Mouse (Mus musculus) heart, adult 2 months (tissue): ENCODE measurements around the gene Nectin4. TPM values are rescaled to one million over a fixed set of nuclear protein-coding genes. Genes with fewer than 3 reads are reported as not detected.
A peak's percentile ranks its signal among the peaks of the same experiment; 100 is the strongest.

Experiments used
- DNase-seq, 2 experiments: peaks; one replicate each; pipeline ENCODE4 v3.0.0; 2021
- H3K27ac ChIP-seq: fragments of 200-600 bp; 2 replicates; pipeline ENCODE4 v1.8.1; 2022
- H3K27me3 ChIP-seq: fragments of 200-500 bp; 2 replicates; pipeline ENCODE4 v1.6.1; 2012; ENCODE audit warnings: mild to moderate bottlenecking, low read length, inconsistent platforms, mixed read lengths; ENCODE audit not compliant: control insufficient read depth, insufficient read depth
- H3K36me3 ChIP-seq: fragments of 200-500 bp; 2 replicates; pipeline ENCODE4 v1.6.1; 2012; ENCODE audit warnings: low read length, inconsistent platforms; ENCODE audit not compliant: control insufficient read depth, insufficient read depth
- H3K4me1 ChIP-seq: fragments of 200-500 bp; 2 replicates; pipeline ENCODE4 v1.6.1; 2011; ENCODE audit warnings: low read length; ENCODE audit not compliant: control insufficient read depth, insufficient read depth
- H3K4me3 ChIP-seq: fragments of 200-600 bp; 2 replicates; pipeline ENCODE4 v1.8.1; 2022
- H3K79me2 ChIP-seq: fragments of 200-500 bp; replicated peaks from 2 replicates; pipeline ENCODE4 v1.6.1; 2012; ENCODE audit warnings: mild to moderate bottlenecking, inconsistent platforms, low read length, moderate library complexity, mixed read lengths; ENCODE audit not compliant: control insufficient read depth, insufficient read depth
- H3K9ac ChIP-seq: fragments of 200-500 bp; 2 replicates; pipeline ENCODE4 v1.6.1; 2012; ENCODE audit warnings: low read depth, mild to moderate bottlenecking, control low read depth, inconsistent platforms, low read length, mixed read lengths
- CTCF ChIP-seq: fragments of 200-600 bp; IDR thresholded peaks from 2 replicates; pipeline ENCODE4 v1.8.1; 2022; ENCODE audit warnings: antibody characterized with exemption, mild to moderate bottlenecking, moderate library complexity
- EP300 ChIP-seq: fragments of 200-500 bp; IDR thresholded peaks from 2 replicates; pipeline ENCODE4 v1.6.1; 2011; ENCODE audit warnings: low read depth, low read length, control low read depth; ENCODE audit not compliant: insufficient read depth
- POLR2A ChIP-seq: fragments of 200-500 bp; IDR thresholded peaks from 2 replicates; pipeline ENCODE4 v1.6.1; 2011; ENCODE audit warnings: mild to moderate bottlenecking, low read depth, low read length, control low read depth; ENCODE audit not compliant: insufficient read depth
- WGBS: fragments of 180-500 bp; shearing (Covaris S2); methylation state at CpG from one replicate; pipeline ENCODE4 v1.1.7; 2018; 5-methylcytosine and 5-hydroxymethylcytosine counted together
- intact Hi-C: fragments of 180-260 bp; cut with DNase I; formaldehyde crosslinking; loops from one replicate; pipeline ENCODE4 v1.15.1; 2025
- polyA plus RNA-seq: library from polyadenylated mRNA; depleted of rRNA; stranded (reverse); fragments of >200 nt; gene quantifications from 2 replicates; pipeline ENCODE4 v1.2.3, GENCODE M21; 2012
- total RNA-seq, 2 experiments: library from RNA; stranded (reverse); gene quantifications; 2 replicates each; pipeline ENCODE4 v1.2.3; 2021

Nectin4 gene
- total and polyA plus RNA-seq, 3 experiments: 0.13 to 0.23 (median 0.21) TPM

GRCm38 (mm10) chr1:171411492-171411941, 41.6 kb downstream of the Nectin4 start:
- Histone ChIP-seq H3K27ac (peak overlapping the region; percentile 95), H3K4me1 (peaks cover 4% of the 10 kb centered on the region), H3K36me3 (no peaks in the 10 kb centered on the region), H3K4me3 (peak overlapping the region; percentile 89), H3K79me2 (peaks cover 2% of the 10 kb centered on the region; the same call in 1 of the 2 replicates), H3K27me3 (no peaks in the 10 kb centered on the region), H3K9ac (peak overlapping the region; percentile 98)
- TF ChIP-seq POLR2A (no peak), EP300 (no peak), CTCF (no peak)
- intact Hi-C loops: loop anchor here (1.0 to 5.0 kb wide), 3 partner anchors 41 to 123 kb away; partner anchors contain the start of gene Dedd
- WGBS: 1% methylated on average over 39 of the region's 39 CpGs
- no peak for DNase-seq

- DNase-seq: peak; percentile 59 to 72
- peaks cover 4% of the 10 kb centered on the region for H3K4me1 ChIP-seq
- peaks cover 2% of the 10 kb centered on the region; the same call in 1 of the 2 replicates for H3K79me2 ChIP-seq
- peak overlapping the region; percentile 98 for H3K9ac ChIP-seq
- no peaks in the 10 kb centered on the region for H3K36me3 ChIP-seq
- TF ChIP-seq EP300: no peak
- TF ChIP-seq CTCF: peak; percentile 33; the same call in 1 of the 2 replicates
- under 1% methylated on average over 20 of the region's 20 CpGs for WGBS
- intact Hi-C loops: loop anchor here (1.0 to 5.0 kb wide), 4 partner anchors 25 to 67 kb away; partner anchors contain the start of gene F11r
- peak overlapping the region; percentile 89 for H3K4me3 ChIP-seq
- H3K27ac ChIP-seq: peak overlapping the region; percentile 95
- H3K27me3 ChIP-seq: no peaks in the 10 kb centered on the region
These were observed 42.1 kb downstream of the Nectin4 start for GRCm38 (mm10) chr1:171412001-171412441.

DNA sequence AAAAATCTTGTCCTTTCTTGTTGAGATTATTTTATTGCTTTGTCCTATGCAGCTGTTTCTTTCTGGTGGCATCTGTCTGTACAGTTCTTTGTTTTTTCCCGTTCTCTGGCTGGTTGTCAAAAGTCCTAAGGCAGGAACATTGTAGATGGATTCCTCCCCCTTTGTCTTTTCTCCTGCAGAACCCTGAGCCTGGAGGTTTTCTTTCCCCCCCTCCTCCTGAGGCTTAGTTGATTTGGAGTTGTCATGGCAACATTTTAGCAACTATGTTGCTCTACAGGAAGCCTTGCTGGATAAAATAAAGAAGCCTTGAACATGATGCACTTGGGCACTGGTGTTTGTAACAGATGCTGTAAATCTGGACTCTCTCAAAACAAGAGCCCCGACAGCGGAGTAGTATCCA, 42.5 kb downstream of the Nectin4 start:
- no peak for TF ChIP-seq CTCF
- TF ChIP-seq POLR2A: no peak
- TF ChIP-seq EP300: no peak
- intact Hi-C loops: loop anchor here (1.0 to 5.0 kb wide), 4 partner anchors 25 to 66 kb away; partner anchors contain the start of gene F11r
- 27% methylated on average over 3 of the region's 3 CpGs for WGBS
- Histone ChIP-seq H3K27ac (peak overlapping the region; percentile 95), H3K9ac (peak overlapping the region; percentile 38; the same call in 1 of the 2 replicates), H3K79me2 (peaks cover 2% of the 10 kb centered on the region; the same call in 1 of the 2 replicates), H3K4me1 (peaks cover 4% of the 10 kb centered on the region), H3K36me3 (no peaks in the 10 kb centered on the region), H3K27me3 (no peaks in the 10 kb centered on the region), H3K4me3 (peak overlapping the region; percentile 89)
- DNase-seq: no peak

- Histone ChIP-seq H3K9ac (no peak overlapping the region), H3K4me1 (peaks cover 4% of the 10 kb centered on the region), H3K4me3 (no peak overlapping the region), H3K27me3 (no peaks in the 10 kb centered on the region), H3K27ac (no peak overlapping the region), H3K79me2 (peaks cover 2% of the 10 kb centered on the region; the same call in 1 of the 2 replicates), H3K36me3 (no peaks in the 10 kb centered on the region)
- 82% methylated on average over 8 of the region's 8 CpGs for whole genome bisulfite sequencing
- no peak for TF ChIP-seq EP300
- no peak for TF ChIP-seq POLR2A
- TF ChIP-seq CTCF: no peak
- no peak for DNase-seq
- intact Hi-C loops: loop anchor here (2.0 to 5.0 kb wide), 3 partner anchors 39 to 65 kb away; no protein-coding TSS in a partner anchor
These were observed 43.7 kb downstream of the Nectin4 start for GRCm38 (mm10) chr1:171413608-171414007.

DNA sequence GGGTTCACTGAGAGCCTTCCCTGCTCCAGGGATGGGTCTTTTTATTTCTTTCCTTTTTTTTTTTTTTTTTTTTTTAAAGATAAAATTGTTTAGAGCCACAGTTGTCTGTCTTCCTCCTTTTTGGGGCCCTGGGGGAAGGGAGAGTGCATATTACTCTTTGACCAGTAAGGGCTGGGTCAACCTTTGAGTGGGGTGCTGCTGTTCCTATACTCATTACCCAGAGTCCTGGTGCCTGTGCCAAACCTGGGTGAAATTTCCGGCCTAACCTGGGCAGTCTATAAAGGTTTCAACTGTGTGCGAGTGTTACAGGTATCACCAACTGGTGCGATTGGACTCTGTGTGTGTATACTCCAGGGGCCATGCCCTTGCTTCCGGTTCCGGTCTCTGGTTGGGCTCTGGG, 48.8 kb downstream of the Nectin4 start, which contains the start of gene Tstd1:
Tstd1 (plus strand) TSS at position 213 of the 400 bp plus-strand sequence.
- H3K79me2 ChIP-seq: no peaks in the 10 kb centered on the region
- H3K4me1 ChIP-seq: no peaks in the 10 kb centered on the region
- no peaks in the 10 kb centered on the region for H3K36me3 ChIP-seq
- H3K27ac ChIP-seq: no peak within 1 kb of the TSS
- WGBS: 92% methylated on average over 5 of the region's 5 CpGs
- intact Hi-C loops: no loop called here
- TF ChIP-seq POLR2A (no peak), CTCF (no peak), EP300 (no peak)
- no peak within 1 kb of the TSS for H3K9ac ChIP-seq
- DNase-seq: no peak
- no peak within 1 kb of the TSS for H3K4me3 ChIP-seq
- H3K27me3 ChIP-seq: no peaks in the 10 kb centered on the region

DNA sequence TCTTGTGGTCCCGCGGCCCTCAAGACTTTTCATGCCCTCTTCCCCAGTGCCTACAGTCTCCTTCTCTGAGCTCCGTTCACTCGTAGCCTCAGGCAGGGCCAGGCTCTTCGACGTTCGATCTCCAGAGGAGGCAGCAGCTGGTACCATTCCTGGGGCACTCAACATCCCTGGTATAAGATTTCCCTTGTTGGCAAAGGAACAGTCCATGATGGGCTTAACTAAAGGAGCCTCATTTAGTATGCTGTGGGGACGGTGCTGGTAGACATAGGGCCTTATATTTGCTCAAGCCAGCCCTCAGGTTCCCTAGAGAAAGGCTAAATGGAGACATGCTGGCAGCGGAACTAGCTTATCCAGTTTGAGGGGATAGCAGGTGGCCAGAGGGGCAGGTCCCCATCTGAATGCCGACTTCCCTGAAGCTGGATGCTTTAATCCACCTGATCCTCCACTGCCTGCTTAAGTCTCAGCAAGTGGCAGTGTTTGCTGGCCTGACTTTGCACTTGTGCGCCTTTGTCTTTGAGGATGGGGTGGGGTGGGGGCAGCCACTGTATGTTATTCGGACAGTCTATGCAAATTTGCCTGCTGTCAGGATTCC, 49.5 kb downstream of the Nectin4 start:
- intact Hi-C loops: no loop called here
- Histone ChIP-seq H3K27ac (no peak overlapping the region), H3K4me1 (no peaks in the 10 kb centered on the region), H3K36me3 (no peaks in the 10 kb centered on the region), H3K4me3 (no peak overlapping the region), H3K9ac (no peak overlapping the region), H3K79me2 (no peaks in the 10 kb centered on the region), H3K27me3 (no peaks in the 10 kb centered on the region)
- DNase-seq: no peak
- no peak for TF ChIP-seq POLR2A
- no peak for TF ChIP-seq CTCF
- TF ChIP-seq EP300: no peak
- WGBS: 81% methylated on average over 12 of the region's 12 CpGs
